Mouse (Mus musculus) adrenal gland, postnatal 25 days (tissue): Measurements from ENCODE around the gene Rcn3. TPM values are rescaled to one million over a fixed set of nuclear protein-coding genes. Genes with fewer than 3 reads are reported as not detected.
"Not testable (repeated sequence)": the region's sequence is repeated elsewhere in the genome, so short reads cannot be mapped to it uniquely, and the experiment has no call there.

Experiments used
- DNase-seq: peaks from one replicate; pipeline ENCODE4 v3.0.0; 2021; ENCODE audit warnings: mixed read lengths
- total RNA-seq: library from RNA; stranded (reverse); gene quantifications from 2 replicates; pipeline ENCODE4 v1.2.3, GENCODE M21; 2021

Gene Rcn3
- total RNA-seq, 1 experiment from 2014 or later, result 27.7 TPM

DNA sequence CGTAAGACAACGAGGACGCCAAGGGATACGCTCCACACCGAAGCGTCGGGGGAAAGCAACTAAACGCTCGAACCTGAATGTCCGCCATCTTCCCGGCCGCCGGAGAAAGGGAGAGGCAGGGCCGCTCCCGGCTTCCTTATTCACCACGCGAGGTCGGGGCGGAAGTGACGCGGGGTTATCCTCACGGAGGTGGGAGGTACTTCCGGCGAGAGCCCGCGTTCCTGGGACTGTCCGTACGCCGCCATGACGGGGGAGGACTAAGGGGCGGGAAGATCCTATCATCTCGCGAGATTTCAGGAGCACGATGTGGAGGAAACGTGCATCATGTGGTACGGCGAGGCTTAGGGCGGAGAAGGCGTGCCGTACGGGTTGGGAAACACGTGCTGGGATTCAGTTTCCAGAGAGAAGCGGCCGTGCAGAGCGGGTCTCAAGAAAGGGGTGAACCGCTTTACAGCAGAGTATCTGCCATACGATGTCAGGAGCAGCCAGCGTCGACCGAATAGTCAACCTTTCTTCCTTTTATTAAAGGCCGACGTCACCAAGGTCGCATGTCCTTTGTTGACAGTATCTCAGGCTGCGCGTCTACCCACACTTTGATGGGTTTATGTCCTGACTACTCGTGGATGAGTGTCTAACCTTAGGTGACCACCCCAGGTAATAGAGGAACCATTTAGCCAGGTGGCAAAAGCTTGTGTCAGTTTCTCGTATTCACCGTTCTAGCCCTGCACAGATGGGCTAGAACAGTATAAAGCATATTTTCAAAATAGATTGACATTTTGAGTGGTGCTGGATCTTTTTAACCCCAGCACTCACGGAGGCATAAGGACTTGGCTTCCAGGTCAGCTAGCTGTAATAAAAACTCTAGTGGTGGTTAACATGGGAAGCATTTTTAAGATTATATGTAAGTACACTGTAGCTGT, 32.5 kb upstream of the Rcn3 start, which contains the start of gene Rps11:
Gene Rps11 (minus strand): TSS at position 216 of the 920 bp plus-strand sequence.
- DNase-seq, result peak; percentile 98

DNA sequence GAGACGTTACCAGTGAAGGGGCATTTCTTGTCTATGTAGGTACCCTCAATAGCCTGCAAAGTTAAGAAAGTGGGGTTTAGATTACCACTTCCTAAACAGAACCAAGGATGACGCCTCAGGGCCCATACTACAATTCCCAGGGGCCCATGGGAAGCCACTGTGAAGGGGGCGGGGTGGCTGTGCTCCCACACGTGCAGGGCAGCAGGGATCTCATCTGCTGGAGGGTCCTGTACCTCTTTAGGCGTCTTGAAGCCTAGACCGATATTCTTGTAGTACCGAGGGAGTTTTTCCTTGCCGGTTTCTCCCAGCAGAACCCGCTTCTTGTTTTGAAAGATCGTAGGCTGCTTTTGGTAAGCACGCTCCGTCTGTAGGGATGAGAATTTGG, 31.2 kb upstream of the Rcn3 start:
- DNase-seq, result peak; percentile 49

DNA sequence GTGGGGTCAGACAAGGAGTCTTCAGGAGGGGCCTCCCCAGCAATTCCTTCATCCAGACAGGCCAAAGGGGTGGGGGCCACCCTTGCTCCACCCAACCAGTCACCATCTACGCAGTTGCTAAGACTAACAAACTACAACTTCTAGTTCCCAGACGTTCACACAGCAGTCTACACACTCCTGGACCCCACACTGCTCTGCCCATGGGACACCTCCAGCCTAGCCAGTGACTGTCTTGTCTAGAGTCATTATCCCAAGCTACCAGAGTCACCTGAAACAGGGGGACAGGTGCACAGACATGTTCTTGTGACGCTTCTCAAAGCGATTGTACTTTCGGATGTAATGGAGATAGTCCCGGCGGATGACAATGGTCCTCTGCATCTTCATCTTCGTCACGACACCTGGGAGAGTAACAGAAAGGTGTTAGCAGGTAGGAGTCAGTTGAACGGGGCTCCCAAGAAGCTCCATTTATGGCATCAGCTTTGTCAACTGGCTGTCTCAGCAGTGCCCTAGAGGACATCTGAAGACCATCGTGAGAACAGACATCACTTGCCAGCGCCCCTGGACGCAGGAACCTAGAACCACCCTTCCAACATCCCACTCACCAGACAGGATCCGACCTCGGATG, 30.7 kb upstream of the Rcn3 start:
- no peak for DNase-seq

DNA sequence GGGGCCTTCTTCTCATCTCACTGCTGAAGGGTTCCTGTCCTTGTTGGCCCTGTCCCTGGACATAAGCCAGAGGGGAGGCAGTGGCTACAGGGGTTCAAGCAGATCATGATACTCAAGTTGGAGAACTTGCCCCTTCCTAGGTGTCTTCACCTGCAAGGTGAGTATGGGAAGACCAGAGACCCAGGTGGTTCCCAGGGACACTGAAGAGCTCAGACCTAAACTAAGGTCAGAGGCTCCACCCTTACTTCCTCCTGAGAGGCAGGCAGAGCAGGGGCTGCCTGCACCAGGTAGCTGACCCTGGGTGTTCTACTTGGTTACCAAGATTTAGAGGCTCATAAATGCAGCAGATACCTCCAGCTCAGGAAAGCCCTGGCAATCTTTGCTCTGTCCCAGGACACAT, 29.9 kb upstream of the Rcn3 start:
- DNase-seq, result no peak

DNA sequence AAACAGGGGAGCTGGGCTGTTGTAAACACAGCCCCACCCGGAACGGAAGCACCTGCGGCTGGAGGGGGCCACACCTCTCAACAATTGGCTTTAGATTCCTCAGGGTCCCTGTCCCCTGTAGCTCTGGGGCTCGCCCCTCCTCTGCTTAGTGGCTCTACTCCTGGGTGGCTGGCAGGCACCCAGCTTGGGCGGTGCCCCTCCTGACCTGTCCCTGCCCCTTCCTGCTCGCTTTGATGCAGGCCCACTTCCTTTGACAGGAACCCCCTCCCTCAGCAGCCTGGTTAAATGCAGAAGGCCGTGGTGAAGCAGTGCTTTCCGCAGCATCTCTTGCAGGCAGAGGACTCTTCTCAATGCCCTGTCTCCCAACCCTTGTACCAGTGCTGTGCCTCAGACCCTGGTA, 29.4 kb upstream of the Rcn3 start:
- DNase-seq, result peak; percentile 54

DNA sequence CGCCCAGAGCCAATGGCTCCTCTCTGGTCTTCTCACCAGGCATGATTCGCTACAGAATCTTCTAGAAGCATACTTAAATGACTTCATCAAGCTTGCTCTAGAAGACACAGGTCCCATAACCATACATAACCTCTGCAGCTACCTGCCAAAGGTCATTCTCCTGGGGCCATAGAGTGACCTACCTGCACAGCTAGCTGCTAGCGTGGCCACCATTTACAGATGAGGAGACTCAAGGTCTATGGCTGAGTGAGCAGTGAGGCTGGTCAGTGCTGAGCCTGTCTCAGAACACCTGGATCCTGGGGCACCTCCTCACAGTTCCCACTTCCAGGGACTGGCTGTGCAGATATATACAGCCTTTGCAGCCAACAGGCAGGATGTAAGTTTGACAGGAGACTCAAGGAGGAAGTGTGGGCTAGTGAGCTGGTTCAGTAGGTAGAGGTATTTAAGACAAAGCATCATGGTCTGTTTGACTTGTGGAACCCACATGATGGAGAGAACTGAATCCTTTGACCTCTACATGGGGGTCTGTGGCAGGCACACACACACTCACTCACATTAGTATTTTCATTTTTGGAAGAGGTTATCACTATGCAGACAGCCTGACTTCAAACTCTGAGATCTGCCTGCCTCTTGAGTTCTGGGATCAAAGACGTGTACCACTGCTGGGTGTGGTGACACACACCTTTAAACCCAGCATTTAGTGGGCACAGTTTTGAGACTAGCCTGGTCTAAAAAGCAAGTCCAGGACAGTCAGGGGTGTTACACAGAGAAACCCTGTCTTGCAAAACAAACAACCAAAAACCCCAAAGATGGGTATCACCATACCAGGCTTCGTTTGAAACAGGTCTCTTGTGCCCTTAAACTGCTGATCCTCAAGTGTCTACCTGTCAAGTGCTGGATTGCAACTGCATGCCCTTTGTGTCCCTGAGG, 28.0 kb upstream of the Rcn3 start:
- no peak for DNase-seq

DNA sequence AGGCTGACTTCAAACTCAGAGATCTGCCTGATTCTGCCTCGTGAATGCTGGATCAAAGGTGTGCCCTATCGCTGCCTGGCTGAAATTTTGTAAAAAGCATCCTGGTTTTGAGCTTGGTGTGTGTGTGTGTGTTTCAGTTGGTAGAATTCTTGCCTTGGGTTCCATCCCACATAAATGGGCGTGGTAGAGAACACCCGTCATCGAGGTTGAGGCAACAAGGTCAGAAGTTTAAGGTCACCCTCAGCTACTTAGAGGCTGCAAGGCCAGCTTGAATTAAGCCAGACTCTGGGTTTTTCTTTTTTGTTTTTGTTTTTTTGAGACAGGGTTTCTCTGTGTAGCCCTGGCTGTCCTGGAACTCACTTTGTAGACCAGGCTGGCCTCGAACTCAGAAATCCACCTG, 26.3 kb upstream of the Rcn3 start:
- no peak for DNase-seq

DNA sequence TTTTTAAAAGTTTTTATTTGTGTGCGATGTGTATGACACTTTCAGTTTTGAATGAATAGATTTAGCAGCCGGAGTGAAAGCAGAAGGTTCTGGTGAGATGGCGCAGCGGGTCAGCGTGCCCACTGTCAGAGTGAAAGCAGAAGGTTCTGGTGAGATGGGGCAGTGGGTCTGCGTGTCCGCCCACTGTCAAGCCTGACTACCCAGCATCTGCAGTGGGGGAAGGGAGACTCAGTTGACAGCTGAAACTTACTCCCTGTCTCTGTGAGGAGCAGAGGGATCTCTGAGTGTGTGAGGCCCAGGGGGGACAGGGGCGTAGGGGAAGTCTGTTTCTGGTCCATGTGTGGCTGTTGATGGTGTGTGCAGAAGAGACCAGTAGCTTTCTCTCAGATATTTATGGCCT, 25.5 kb upstream of the Rcn3 start:
- DNase-seq, result no peak

DNA sequence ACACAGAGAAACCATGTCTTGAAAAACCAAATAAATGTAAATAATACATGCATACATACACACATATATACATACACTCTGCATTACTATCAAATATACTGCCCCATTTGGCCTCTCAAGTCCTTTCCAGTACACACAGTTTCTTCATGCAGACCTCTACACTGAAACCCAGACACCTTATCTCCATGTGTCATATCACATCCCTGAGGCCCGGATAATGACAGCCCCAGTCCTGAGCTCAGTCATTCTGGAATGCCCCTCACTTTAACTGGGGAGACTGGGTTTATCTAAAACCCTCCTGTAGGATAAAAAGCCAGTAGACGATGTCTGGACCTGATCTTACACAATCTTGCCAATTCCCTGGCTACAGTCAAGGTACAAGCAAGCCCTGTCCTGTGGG, 21.5 kb upstream of the Rcn3 start:
- DNase-seq, result no peak

DNA sequence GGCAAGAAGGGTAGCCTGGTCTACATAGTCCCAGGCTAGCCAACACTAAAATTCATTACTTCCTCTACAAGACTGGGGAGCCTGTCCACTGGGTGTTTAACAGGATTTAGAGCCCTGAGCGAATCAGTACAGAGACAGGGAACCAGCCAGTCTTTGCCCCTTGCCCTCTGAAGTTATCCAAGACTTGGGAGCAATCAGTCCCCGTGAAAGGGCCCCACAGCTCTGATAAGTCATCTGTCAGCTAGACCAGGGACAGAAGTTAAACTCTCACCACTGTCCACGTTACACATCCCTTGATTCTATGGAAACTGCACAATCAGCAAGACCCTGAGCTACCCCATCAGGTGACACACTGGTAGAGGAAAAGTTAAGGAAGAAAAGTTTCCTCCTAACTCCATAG, 20.5 kb upstream of the Rcn3 start:
- no peak for DNase-seq

DNA sequence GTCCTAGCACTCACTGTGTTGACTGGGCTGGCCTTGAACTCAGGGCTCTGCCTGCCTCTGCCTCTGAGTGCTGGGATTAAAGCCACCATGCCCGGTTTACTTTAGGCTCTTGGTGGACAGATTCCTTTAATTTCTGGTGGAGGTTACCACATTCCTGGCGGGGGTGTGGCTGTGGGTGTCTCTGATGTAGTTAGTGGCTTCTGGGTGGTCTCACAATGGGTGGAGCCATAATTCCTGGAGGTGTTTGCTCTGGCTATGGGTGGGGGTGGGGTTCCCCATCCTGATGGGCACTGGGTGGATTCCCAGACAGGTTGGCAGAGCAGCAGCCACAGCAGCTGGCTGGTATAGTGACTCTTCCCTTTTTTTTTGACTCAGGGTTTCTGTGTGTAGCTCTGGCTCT, 19.9 kb upstream of the Rcn3 start:
- no peak for DNase-seq

DNA sequence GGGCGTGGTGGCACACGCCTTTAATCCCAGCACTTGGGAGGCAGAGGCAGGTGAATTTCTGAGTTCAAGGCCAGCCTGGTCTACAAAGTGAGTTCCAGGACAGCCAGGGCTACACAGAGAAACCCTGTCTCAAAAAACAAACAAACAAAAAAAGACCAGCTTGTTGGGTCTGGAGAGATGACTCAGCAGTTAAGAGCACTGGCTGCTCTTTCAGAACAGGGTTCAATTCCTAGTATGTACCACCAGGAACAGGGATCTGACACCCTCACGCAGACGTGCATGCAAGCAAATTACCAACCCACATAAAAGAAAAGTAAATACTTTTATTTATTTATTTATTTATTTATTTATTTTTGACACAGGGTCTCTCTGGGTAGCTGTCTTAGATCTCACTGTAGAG, 18.1 kb upstream of the Rcn3 start:
- DNase-seq, result not testable (repeated sequence)

DNA sequence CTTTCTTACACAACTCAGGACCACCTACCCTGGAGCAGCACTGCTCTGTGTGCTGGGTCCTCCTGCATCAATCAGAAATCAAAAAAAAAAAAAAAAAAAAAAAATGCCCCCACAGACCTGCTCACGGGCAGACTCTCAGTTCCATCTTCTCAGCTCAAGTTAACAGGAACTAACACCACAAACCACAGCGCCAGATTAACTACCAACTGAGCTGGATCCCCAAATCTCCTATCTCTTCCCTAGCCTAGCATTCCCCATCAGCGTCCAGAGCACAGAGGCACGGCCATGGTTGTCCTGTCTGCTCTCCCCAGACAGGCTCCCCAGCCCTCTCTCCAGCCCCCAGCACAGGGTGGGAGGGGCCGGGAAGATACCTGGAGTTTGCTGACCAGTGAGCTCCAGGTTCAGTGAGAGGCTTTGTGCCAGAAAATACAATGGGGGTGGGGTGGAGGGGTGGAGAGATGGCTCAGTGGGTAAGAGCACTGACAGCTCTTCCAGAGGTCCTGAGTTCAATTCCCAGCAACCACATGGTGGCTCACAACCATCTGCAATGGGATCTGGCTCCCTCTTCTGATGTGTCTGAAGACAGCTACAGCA, 15.1 kb upstream of the Rcn3 start:
- no peak for DNase-seq

DNA sequence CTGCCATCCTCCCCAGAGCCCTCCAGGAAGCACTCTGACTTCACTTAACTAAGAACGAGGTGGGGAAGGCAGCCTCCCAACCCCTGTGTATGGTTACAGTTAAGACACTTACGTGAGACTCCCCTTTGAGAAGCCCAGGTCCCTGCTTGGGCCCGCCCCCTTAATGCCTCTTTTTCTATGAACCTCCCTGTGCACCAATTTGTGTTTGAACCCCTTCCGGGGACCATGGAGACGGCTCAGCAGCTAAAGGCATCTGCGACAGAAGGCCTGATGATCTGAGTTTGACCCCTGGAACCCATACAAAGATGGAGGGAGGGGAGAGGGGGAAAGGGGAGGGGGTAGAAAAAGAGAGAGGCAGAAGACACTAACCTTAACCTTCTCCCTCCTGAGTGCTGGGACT, 14.4 kb upstream of the Rcn3 start:
- DNase-seq, result no peak

DNA sequence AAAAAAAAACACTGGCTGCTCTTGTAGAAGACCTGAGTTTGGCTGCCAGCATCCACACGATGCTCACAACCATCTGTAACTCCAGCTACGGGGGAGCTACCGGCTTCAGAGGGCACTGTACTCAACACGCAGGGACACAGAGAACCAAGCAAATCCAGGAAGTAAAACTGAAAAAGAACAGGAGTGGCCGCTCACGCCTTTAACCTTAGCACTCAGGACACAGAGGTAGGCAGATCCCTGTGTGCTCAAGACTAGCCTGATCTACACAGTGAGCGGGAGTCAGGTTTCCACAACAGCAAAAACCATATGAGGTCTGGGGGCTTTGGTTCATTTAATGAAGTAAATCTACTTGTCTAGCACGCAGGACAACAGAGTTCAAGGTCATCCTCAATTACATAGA, 13.5 kb upstream of the Rcn3 start:
- DNase-seq, result no peak

DNA sequence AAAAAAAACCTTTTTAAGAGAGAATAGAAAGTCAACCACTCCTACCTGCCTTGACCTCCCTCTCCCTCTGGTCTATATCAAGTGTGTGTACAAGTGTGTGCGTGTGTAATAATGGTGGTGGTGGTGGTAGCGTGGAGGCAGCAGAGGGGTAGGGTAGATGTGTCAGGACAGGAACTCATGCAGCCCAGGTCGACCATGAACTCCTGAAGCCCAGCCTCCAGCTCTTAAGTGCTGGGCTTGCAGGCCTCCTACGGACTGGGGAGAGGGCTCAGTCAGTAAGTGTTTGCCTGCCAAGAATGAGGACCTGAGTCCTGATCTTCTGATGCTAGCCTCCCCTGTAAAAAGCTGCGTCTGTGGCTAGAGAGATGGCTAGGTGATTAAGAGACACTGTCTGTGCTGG, 12.9 kb upstream of the Rcn3 start:
- DNase-seq, result no peak

DNA sequence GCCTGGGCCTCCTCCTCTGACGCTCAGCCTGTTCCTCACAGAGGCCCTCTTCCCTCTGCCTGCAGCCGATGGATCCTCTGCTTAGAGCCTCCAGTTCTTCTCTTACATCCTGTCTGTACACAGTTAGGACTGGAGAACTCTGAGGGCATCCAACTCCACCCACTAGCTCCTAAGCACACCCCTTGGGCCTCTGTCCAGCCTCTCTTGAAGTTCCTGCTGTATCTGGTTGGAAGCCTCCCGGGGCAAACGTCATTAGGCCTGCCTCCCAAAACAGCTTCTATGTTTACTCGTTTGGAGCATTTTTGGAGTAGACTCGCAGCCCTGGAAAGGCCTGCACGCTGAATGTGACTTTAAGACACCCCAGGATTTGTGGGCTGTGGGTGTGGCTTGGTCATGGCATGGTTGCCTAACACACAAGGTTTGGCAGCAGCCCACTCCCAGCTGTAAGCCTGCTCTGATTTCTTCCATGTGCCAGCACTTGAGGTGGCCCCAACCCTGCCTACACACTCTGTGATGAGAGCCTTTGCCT, 11.7 kb upstream of the Rcn3 start, which contains the start of gene Fcgrt:
Gene Fcgrt (minus strand): TSS at position 200 of the 529 bp plus-strand sequence.
- DNase-seq, result peak; percentile 85

DNA sequence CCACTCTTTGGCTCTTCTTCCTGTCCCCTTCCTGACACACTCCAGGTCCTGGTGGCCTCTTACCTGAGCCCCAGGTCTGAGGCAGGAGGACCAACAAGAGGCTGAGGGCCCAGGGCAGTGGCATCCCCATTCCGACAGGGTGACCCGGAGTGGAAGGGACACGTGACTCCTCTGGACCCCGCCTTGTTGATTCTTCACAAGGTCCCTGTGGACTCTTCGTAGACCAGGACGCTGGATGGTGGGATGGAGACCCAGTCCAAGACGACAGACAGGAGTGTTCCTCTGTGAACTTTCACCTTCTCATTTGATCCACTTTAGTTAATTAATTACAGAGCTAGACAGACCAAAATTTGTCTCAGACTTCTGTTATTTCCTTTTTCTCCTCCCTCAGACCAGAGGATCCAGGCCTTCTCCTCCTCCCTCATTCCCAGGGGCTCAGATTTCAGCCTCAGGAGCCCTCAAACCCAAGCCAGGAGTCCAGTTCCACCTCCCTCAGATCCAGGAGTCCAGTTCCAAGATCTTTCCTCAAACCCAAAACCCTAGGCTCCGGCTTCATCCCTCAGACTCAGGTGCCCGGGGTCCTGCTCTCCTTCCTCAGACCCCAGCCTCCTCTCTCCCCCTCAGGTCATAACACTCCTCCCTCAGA, 11.0 kb upstream of the Rcn3 start:
- DNase-seq, result no peak

DNA sequence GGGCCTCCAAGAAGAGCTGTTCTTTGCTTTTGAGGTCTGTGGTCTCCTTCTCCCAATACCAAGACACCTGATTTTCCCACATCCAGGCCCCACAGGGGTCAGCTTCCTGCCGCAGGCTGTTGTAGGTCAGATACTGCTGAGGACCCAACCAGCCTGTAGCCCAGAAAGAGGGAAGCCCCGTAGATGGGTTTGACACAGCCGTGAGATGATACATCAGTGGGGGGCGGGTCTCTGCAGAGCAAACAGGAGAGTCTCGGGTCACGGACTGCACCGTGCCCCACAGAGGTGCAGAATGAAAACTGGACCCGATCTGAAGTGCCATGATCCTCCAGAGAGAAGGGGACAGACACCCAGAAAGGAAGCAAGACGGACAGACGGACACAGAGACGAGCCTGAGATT, 10.4 kb upstream of the Rcn3 start:
- DNase-seq, result no peak

DNA sequence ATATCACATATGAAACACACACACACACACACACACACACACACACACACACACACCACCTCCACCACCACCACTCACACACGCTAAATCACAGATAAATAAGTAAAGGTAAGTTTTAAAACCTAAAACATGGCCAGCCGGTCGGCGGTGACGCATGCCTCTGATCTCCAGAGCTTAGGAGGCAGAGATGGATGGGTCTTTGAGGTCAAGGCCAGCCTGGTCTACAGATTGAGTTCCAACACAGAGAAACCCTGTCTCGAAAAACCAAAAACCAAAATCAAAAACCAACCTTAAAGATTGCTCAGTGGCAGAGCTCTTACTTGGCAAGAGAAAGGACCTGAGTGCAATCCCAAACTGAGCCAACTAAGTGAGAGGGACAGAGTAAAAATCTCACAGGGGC, 8.0 kb upstream of the Rcn3 start:
- peak; percentile 49 for DNase-seq

DNA sequence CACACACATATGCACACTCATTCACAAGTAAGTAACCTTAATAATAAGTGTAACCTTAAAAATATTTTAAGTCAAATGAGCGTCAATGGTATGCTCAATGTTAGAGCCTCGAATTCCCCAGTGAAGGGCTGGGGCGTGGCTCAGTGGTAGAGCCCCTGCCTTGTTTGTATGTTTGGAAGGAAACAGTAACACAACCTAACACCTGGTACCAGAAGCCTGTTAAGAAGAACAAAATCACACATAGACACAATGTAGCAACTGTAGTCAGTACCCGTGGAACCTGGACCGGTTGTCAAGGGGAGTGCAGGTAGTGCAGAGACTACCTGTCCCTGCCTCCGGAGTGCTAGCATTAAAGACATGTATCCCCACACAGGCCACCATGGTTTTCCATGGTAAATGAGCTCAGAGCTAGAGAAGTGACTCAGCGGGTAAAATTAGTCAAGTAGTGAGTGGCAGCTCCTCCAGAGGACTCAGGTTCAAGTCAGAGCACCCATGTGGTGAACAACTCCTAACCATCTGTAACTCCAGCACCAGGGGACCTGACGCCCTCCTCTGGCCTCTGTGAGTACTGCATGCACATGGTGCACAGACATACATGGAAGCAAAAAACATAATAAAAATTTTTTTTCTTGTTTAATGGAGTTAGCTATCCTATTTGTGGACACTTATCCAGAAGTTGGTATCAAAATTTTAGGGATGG, 6.7 kb upstream of the Rcn3 start:
- no peak for DNase-seq
